Mouse (Mus musculus): Measurements from ENCODE around the gene Atg2a. TPM values are rescaled to one million over a fixed set of nuclear protein-coding genes. Genes with fewer than 3 reads are reported as not detected.

Atg2a gene
- polyA plus RNA-seq, 1 experiment from 2014 or later = 5.6 TPM

MicroRNAs encoded within 50 kb of the gene (microRNA counts, 519-probe panel; counts per million panel counts)
- 473 counts per million, percentile 71 among the panel's probes with 10 or more counts for microRNA mmu-miR-192

Small RNA genes within 50 kb of the gene (microRNA-seq; reads per million reads assigned to microRNA genes)
- gene Mir192 (ENCODE audit: borderline number of aligned reads) (217 reads per million, percentile 54 among the genes with 10 or more reads in this experiment), gene Mir194-2 (ENCODE audit: borderline number of aligned reads) (131 reads per million, percentile 50 among the genes with 10 or more reads in this experiment)

Other genes with a start within 250 kb of the Atg2a start
- 19.8 and 21.6 TPM in 2 replicates for gene Capn1, start 225.8 kb upstream of the Atg2a start, polyA plus RNA-seq (2015; fragmentation: Nextera tagmentation; extraction: Ambion mirVana)
- 15.1 and 16.5 TPM in 2 replicates for gene Syvn1, start 195.1 kb upstream of the Atg2a start, polyA plus RNA-seq (2015; fragmentation: Nextera tagmentation; extraction: Ambion mirVana)
- 65.2 and 71.4 TPM in 2 replicates for gene Mrpl49, start 183.9 kb upstream of the Atg2a start, polyA plus RNA-seq (2015; fragmentation: Nextera tagmentation; extraction: Ambion mirVana)
- 1,297 and 1,312 TPM in 2 replicates for gene Fau, start 183.8 kb upstream of the Atg2a start, polyA plus RNA-seq (2015; fragmentation: Nextera tagmentation; extraction: Ambion mirVana)
- gene Znhit2, start 180.5 kb upstream of the Atg2a start, polyA plus RNA-seq (2015; fragmentation: Nextera tagmentation; extraction: Ambion mirVana) = 48.3 and 55.4 TPM in 2 replicates
- gene Tm7sf2, start 173.3 kb upstream of the Atg2a start, polyA plus RNA-seq (2015; fragmentation: Nextera tagmentation; extraction: Ambion mirVana) = 10.1 and 10.3 TPM in 2 replicates
- 69.3 and 77.1 TPM in 2 replicates for gene Vps51, start 164.4 kb upstream of the Atg2a start, polyA plus RNA-seq (2015; fragmentation: Nextera tagmentation; extraction: Ambion mirVana)
- gene Tmem262, start 161.6 kb upstream of the Atg2a start, polyA plus RNA-seq (2015; fragmentation: Nextera tagmentation; extraction: Ambion mirVana) = 0.44 TPM in 1 of 2 replicates, not detected in the other
- 0.68 and 1.4 TPM in 2 replicates for gene Gm28374, start 159.4 kb upstream of the Atg2a start, polyA plus RNA-seq (2015; fragmentation: Nextera tagmentation; extraction: Ambion mirVana)
- gene Zfpl1, start 156.7 kb upstream of the Atg2a start, polyA plus RNA-seq (2015; fragmentation: Nextera tagmentation; extraction: Ambion mirVana) = 52.1 and 55.3 TPM in 2 replicates
- gene Cdca5, start 156.7 kb upstream of the Atg2a start, polyA plus RNA-seq (2015; fragmentation: Nextera tagmentation; extraction: Ambion mirVana) = 53.2 and 53.6 TPM in 2 replicates
- gene AC131692.1, start 147.2 kb upstream of the Atg2a start, polyA plus RNA-seq (2015; fragmentation: Nextera tagmentation; extraction: Ambion mirVana) = 0.27 TPM in 1 of 2 replicates, not detected in the other
- gene Naaladl1, start 135.9 kb upstream of the Atg2a start, polyA plus RNA-seq (2015; fragmentation: Nextera tagmentation; extraction: Ambion mirVana) = 0.06 and 0.10 TPM in 2 replicates
- 46.4 and 48.5 TPM in 2 replicates for gene Sac3d1, start 123.0 kb upstream of the Atg2a start, polyA plus RNA-seq (2015; fragmentation: Nextera tagmentation; extraction: Ambion mirVana)
- 31.2 and 34.8 TPM in 2 replicates for gene Snx15, start 113.4 kb upstream of the Atg2a start, polyA plus RNA-seq (2015; fragmentation: Nextera tagmentation; extraction: Ambion mirVana)
- gene Batf2, start 100.7 kb upstream of the Atg2a start, polyA plus RNA-seq (2015; fragmentation: Nextera tagmentation; extraction: Ambion mirVana) = 0.48 and 0.57 TPM in 2 replicates
- gene Arl2, start 100.1 kb upstream of the Atg2a start, polyA plus RNA-seq (2015; fragmentation: Nextera tagmentation; extraction: Ambion mirVana) = 57.2 and 57.4 TPM in 2 replicates
- 0.47 and 0.50 TPM in 2 replicates for gene Majin, start 57.3 kb upstream of the Atg2a start, polyA plus RNA-seq (2015; fragmentation: Nextera tagmentation; extraction: Ambion mirVana)
- gene Gpha2, start 15.3 kb upstream of the Atg2a start, polyA plus RNA-seq (2015; fragmentation: Nextera tagmentation; extraction: Ambion mirVana) = 3.6 and 4.0 TPM in 2 replicates
- 8.9 TPM in 2 replicates for gene Ppp2r5b, start 5.8 kb upstream of the Atg2a start, polyA plus RNA-seq (2015; fragmentation: Nextera tagmentation; extraction: Ambion mirVana)
- gene Ehd1, start 35.1 kb downstream of the Atg2a start, polyA plus RNA-seq (2015; fragmentation: Nextera tagmentation; extraction: Ambion mirVana) = 29.5 and 29.9 TPM in 2 replicates
- 0.37 and 0.52 TPM in 2 replicates for gene Cdc42bpg, start 64.8 kb downstream of the Atg2a start, polyA plus RNA-seq (2015; fragmentation: Nextera tagmentation; extraction: Ambion mirVana)
- 54.0 and 54.2 TPM in 2 replicates for gene Men1, start 93.3 kb downstream of the Atg2a start, polyA plus RNA-seq (2015; fragmentation: Nextera tagmentation; extraction: Ambion mirVana)
- 49.6 and 57.3 TPM in 2 replicates for gene Map4k2, start 99.5 kb downstream of the Atg2a start, polyA plus RNA-seq (2015; fragmentation: Nextera tagmentation; extraction: Ambion mirVana)
- gene Sf1, start 122.0 kb downstream of the Atg2a start, polyA plus RNA-seq (2015; fragmentation: Nextera tagmentation; extraction: Ambion mirVana) = 104 and 126 TPM in 2 replicates
- gene Pygm, start 142.7 kb downstream of the Atg2a start, polyA plus RNA-seq (2015; fragmentation: Nextera tagmentation; extraction: Ambion mirVana) = 4.2 and 6.3 TPM in 2 replicates
- 195 and 206 TPM in 2 replicates for gene Rasgrp2, start 157.7 kb downstream of the Atg2a start, polyA plus RNA-seq (2015; fragmentation: Nextera tagmentation; extraction: Ambion mirVana)
- 0.10 and 0.24 TPM in 2 replicates for gene Nrxn2, start 177.1 kb downstream of the Atg2a start, polyA plus RNA-seq (2015; fragmentation: Nextera tagmentation; extraction: Ambion mirVana)

Data from thymus, postnatal 0 days (tissue).